Comparison of ENCODE assay signal across 26 mouse cellular contexts in genomic region chr10:102562488-102562887, GRCm38 (mm10). TPM values are rescaled to one million over a fixed set of nuclear protein-coding genes. Genes with fewer than 3 reads are reported as not detected.
DNase-seq lines count a peak whose midpoint lies in the region; ATAC-seq lines count a peak whose summit lies in the region.
"Had no signal": no experiment of that assay in that cellular context is flagged by ENCODE, and none has a peak within 500 bp of the region (broad histone marks: within the 10 kb centered on the region; RNA-seq: fewer than 3 reads in every experiment).

No protein-coding gene starts in this region.

- H3K27ac ChIP-seq in embryonic facial prominence, embryonic 11.5 days (replicated peaks; ENCODE audit: low read depth, low read length) = no peak overlapping the region
- H3K27ac ChIP-seq in embryonic facial prominence, embryonic 10.5 days (replicated peaks) = no peak overlapping the region
- H3K27ac ChIP-seq in embryonic facial prominence, embryonic 14.5 days (replicated peaks; ENCODE audit: low read depth, low read length) = no peak overlapping the region
- H3K27ac ChIP-seq: embryonic facial prominence, embryonic 12.5 days; heart, adult 2 months; hindbrain, embryonic 14.5 days; hindbrain, postnatal 0 days had no signal

- no peak overlapping the region for H3K4me2 ChIP-seq in embryonic facial prominence, embryonic 11.5 days (ENCODE audit: low read depth, low read length)
- no peak overlapping the region for H3K4me2 ChIP-seq in embryonic facial prominence, embryonic 14.5 days (ENCODE audit: low read depth, low read length)
- H3K4me2 ChIP-seq: embryonic facial prominence, embryonic 12.5 days; heart, embryonic 11.5 days; hindbrain, embryonic 14.5 days had no signal

- no peaks in the 10 kb centered on the region for H3K27me3 ChIP-seq in embryonic facial prominence, embryonic 11.5 days (ENCODE audit: control insufficient read depth, insufficient read depth, low read length)
- H3K27me3 ChIP-seq in embryonic facial prominence, embryonic 10.5 days (replicated peaks; ENCODE audit: low read depth, poor library complexity, severe bottlenecking) = no peaks in the 10 kb centered on the region
- H3K27me3 ChIP-seq in embryonic facial prominence, embryonic 14.5 days (replicated peaks; ENCODE audit: control insufficient read depth, insufficient read depth, low read length) = no peaks in the 10 kb centered on the region
- H3K27me3 ChIP-seq: embryonic facial prominence, embryonic 12.5 days had no signal

- H3K4me1 ChIP-seq in embryonic facial prominence, embryonic 11.5 days (ENCODE audit: control insufficient read depth, insufficient read depth, low read length) = no peaks in the 10 kb centered on the region
- 0 out of 2 replicates have a peak, but pooled peaks cover 4% of the 10 kb centered on the region for H3K4me1 ChIP-seq in embryonic facial prominence, embryonic 10.5 days
- H3K4me1 ChIP-seq in embryonic facial prominence, embryonic 14.5 days (ENCODE audit: control insufficient read depth, insufficient read depth, low read length) = no peaks in the 10 kb centered on the region
- H3K4me1 ChIP-seq: embryonic facial prominence, embryonic 12.5 days had no signal

- peak; percentile 11 for DNase-seq in embryonic facial prominence, embryonic 11.5 days (ENCODE audit: low spot score)
- no peak for DNase-seq in embryonic facial prominence, embryonic 10.5 days (ENCODE audit: low spot score)
- peak; percentile 3 for DNase-seq in NIH3T3 (ENCODE audit: low read depth)
- DNase-seq in embryonic facial prominence, embryonic 14.5 days (ENCODE audit: low spot score) = peak; percentile 54
- no peak for DNase-seq in urinary bladder, adult 2 months (ENCODE audit: low spot score)
- DNase-seq: adrenal gland, adult 8-10 months; adrenal gland, postnatal 25 days; cerebellum, adult 11-12 months; cerebellum, adult 8-10 months; cerebellum, postnatal 10 days; cerebellum, postnatal 36 days; embryo, embryonic 11 days; forebrain, postnatal 0 days; gastrocnemius, postnatal 10 days; gastrocnemius, postnatal 36 days; heart, adult 2 months; heart, postnatal 36 days; kidney, adult 18-20 months had no signal

- 0 out of 2 replicates have a peak, but pooled peaks have one; percentile 14 for ATAC-seq in embryonic facial prominence, embryonic 11.5 days (replicated peaks; ENCODE audit: insufficient number of reproducible peaks, low FRiP score, low TSS enrichment, low read depth)
- peak; percentile 72; the same call in 1 of the 2 replicates for ATAC-seq in embryonic facial prominence, embryonic 14.5 days (ENCODE audit: low read depth)
- ATAC-seq in activated CD4-positive, CD25-positive, alpha-beta regulatory T cell, adult 4 months = no peak
- ATAC-seq: forebrain, embryonic 14.5 days; forebrain, postnatal 0 days; hindbrain, postnatal 0 days; inflammation-experienced regulatory T-cells, adult 6 months; intestine, embryonic 16.5 days had no signal

- 74% methylated on average over 1 of the region's 1 CpGs for WGBS in embryonic facial prominence, embryonic 11.5 days
- WGBS in embryonic facial prominence, embryonic 10.5 days = 80% methylated on average over 1 of the region's 1 CpGs
- WGBS in embryonic facial prominence, embryonic 14.5 days = 38% methylated on average over 1 of the region's 1 CpGs

- no peak overlapping the region for H3K9ac ChIP-seq in embryonic facial prominence, embryonic 11.5 days (replicated peaks; ENCODE audit: low read length)
- no peak overlapping the region for H3K9ac ChIP-seq in embryonic facial prominence, embryonic 14.5 days (ENCODE audit: low read depth, low read length)
- H3K9ac ChIP-seq: embryonic facial prominence, embryonic 12.5 days; forebrain, postnatal 0 days; hindbrain, embryonic 14.5 days had no signal

- no peaks in the 10 kb centered on the region for H3K36me3 ChIP-seq in embryonic facial prominence, embryonic 11.5 days (replicated peaks; ENCODE audit: control insufficient read depth, insufficient read depth, low read depth, low read length)
- no peaks in the 10 kb centered on the region for H3K36me3 ChIP-seq in embryonic facial prominence, embryonic 10.5 days (replicated peaks)
- no peaks in the 10 kb centered on the region for H3K36me3 ChIP-seq in embryonic facial prominence, embryonic 14.5 days (ENCODE audit: control insufficient read depth, insufficient read depth, low read length)
- H3K36me3 ChIP-seq: embryonic facial prominence, embryonic 12.5 days had no signal

- H3K9me3 ChIP-seq in embryonic facial prominence, embryonic 11.5 days (replicated peaks; ENCODE audit: control insufficient read depth, low read length) = no peaks in the 10 kb centered on the region
- H3K9me3 ChIP-seq in embryonic facial prominence, embryonic 10.5 days = no peaks in the 10 kb centered on the region
- no peaks in the 10 kb centered on the region for H3K9me3 ChIP-seq in embryonic facial prominence, embryonic 14.5 days (ENCODE audit: control insufficient read depth, low read length)
- H3K9me3 ChIP-seq: embryonic facial prominence, embryonic 12.5 days had no signal

- no peak overlapping the region for H3K4me3 ChIP-seq in embryonic facial prominence, embryonic 11.5 days (ENCODE audit: low read depth, low read length)
- H3K4me3 ChIP-seq in embryonic facial prominence, embryonic 10.5 days = no peak overlapping the region
- no peak overlapping the region for H3K4me3 ChIP-seq in embryonic facial prominence, embryonic 14.5 days (ENCODE audit: low read depth, low read length)
- H3K4me3 ChIP-seq: embryonic facial prominence, embryonic 12.5 days; heart, adult 2 months had no signal

RNA-seq across cellular contexts. Expression of gene Rassf9, which starts 50.5 kb away (rescaled TPM):
- polyA plus RNA-seq in embryonic facial prominence, embryonic 11.5 days (2014; fragmentation: Nextera tagmentation; extraction: Ambion mirVana) = 2.7 and 2.9 TPM in 2 replicates
- polyA plus RNA-seq in embryonic facial prominence, embryonic 10.5 days (2016; fragmentation: Nextera tagmentation; extraction: Ambion mirVana) = 1.9 and 2.3 TPM in 2 replicates
- 3.8 and 5.4 TPM in 2 replicates for polyA plus RNA-seq in embryonic facial prominence, embryonic 14.5 days (2014; fragmentation: Nextera tagmentation; extraction: Ambion mirVana)
- 2.6 and 2.7 TPM in 2 replicates for polyA plus RNA-seq in urinary bladder, adult 2 months (2012; rRNA removed)
- polyA plus RNA-seq in activated CD4-positive, CD25-positive, alpha-beta regulatory T cell, adult 4 months (2017; shearing (Covaris generic)) = under 1 TPM in 1 of 2 experiments, not detected in 1; 0.17 TPM

Comparison
In these comparisons a context has a peak if more than half of its experiments do, and no peak if none do; other contexts are left out.
1. DNase-seq: peak in embryonic facial prominence, embryonic 11.5 days (single experiment), NIH3T3 (single experiment) and embryonic facial prominence, embryonic 14.5 days (single experiment); none in embryonic facial prominence, embryonic 10.5 days (single experiment) and urinary bladder, adult 2 months (single experiment).